Mouse (Mus musculus) neural tube, embryonic 11.5 days (tissue): ENCODE results near the gene Nuf2. TPM values are rescaled to one million over a fixed set of nuclear protein-coding genes. Genes with fewer than 3 reads are reported as not detected.

Experiments used
- polyA plus RNA-seq: library from polyadenylated mRNA; unstranded; fragments of >200 nt; fragmentation: Nextera tagmentation; extraction: Ambion mirVana; gene quantifications from 2 replicates; pipeline ENCODE4 v1.2.1, GENCODE M21; 2014

Gene Nuf2
- polyA plus RNA-seq, 1 experiment from 2014 or later: 72.9 TPM

Other genes starting within 250 kb of the Nuf2 start
- 10.2 TPM in 2 replicates for gene Rgs5, start 124.0 kb upstream of the Nuf2 start, polyA plus RNA-seq
- gene Rgs4, start 216.2 kb upstream of the Nuf2 start, polyA plus RNA-seq: 33.1 and 44.0 TPM in 2 replicates